Mouse (Mus musculus) limb, embryonic 10.5 days (tissue): Measurements from ENCODE around the gene Zfp819. TPM values are rescaled to one million over a fixed set of nuclear protein-coding genes. Genes with fewer than 3 reads are reported as not detected.

Source experiments
- DNase-seq: peaks from one replicate; pipeline ENCODE4 v3.0.0-alpha.2; 2017; ENCODE audit warnings: low spot score
- H3K27ac ChIP-seq: fragments of 300-500 bp; sonication (generic); 2 replicates; pipeline ENCODE4 v1.5.1; 2016; ENCODE audit warnings: mild to moderate bottlenecking
- H3K27me3 ChIP-seq: fragments of 300-500 bp; sonication (generic); 2 replicates; pipeline ENCODE4 v1.6.1; 2016; ENCODE audit warnings: low read depth, mild to moderate bottlenecking; ENCODE audit not compliant: poor library complexity, severe bottlenecking
- H3K36me3 ChIP-seq: fragments of 300-500 bp; sonication (generic); 2 replicates; pipeline ENCODE4 v1.6.1; 2016; ENCODE audit warnings: mild to moderate bottlenecking, moderate library complexity
- H3K4me1 ChIP-seq: fragments of 300-500 bp; sonication (generic); 2 replicates; pipeline ENCODE4 v1.6.1; 2016
- H3K4me3 ChIP-seq: fragments of 300-500 bp; sonication (generic); 2 replicates; pipeline ENCODE4 v1.5.1; 2016; ENCODE audit warnings: mild to moderate bottlenecking, moderate library complexity
- H3K9me3 ChIP-seq: fragments of 300-500 bp; sonication (generic); replicated peaks from 2 replicates; pipeline ENCODE4 v1.6.1; 2016; ENCODE audit warnings: mild to moderate bottlenecking
- WGBS: fragments of 180-500 bp; shearing (Covaris S2); methylation state at CpG from one replicate; pipeline ENCODE4 v1.1.7; 2016; 5-methylcytosine and 5-hydroxymethylcytosine counted together
- polyA plus RNA-seq: library from polyadenylated mRNA; unstranded; fragments of >200 nt; fragmentation: Nextera tagmentation; extraction: Ambion mirVana; gene quantifications from 2 replicates; pipeline ENCODE4 v1.2.1, GENCODE M21; 2016

Zfp819 gene
- polyA plus RNA-seq, 1 experiment from 2014 or later, result 0.99 TPM

DNA sequence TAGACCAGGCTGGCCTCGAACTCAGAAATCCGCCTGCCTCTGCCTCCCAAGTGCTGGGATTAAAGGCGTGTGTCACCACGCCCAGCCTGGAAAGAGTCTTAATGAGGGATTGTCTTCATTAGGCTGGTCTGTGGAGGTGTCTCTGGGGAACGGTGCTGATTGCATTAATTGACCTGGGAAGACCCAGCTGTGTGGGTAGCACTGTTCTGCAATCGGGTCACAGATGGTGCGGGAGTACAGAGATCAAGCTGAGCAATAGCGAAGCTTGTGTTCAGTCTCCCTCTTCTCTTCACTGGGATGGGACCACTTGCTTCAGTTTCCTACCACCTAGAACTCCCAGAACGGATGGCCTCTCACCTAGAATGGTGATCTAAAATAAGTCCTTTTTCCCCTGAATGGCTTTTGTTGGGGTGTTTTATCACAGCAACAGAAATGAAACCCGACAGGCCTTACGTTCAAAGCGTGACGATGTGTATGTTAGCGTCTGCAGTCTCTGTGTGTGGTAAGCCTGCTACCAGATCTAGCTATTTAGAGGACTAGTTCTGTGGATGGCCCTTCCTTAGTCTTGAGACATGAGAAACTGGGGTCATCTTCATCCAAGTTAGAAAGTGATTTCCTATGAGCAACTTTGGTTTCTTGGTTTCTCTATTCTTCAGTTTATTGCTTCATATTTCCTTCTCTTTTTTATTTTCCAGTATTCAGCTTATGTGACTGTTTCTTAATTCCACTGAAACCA lies 7.0 kb downstream of the Zfp819 start:
- Histone ChIP-seq H3K9me3 (no peaks in the 10 kb centered on the region), H3K27me3 (no peaks in the 10 kb centered on the region), H3K4me3 (no peak overlapping the region), H3K4me1 (no peaks in the 10 kb centered on the region), H3K27ac (no peak overlapping the region), H3K36me3 (no peaks in the 10 kb centered on the region)
- WGBS, result 93% methylated on average over 14 of the region's 14 CpGs
- DNase-seq, result no peak

DNA sequence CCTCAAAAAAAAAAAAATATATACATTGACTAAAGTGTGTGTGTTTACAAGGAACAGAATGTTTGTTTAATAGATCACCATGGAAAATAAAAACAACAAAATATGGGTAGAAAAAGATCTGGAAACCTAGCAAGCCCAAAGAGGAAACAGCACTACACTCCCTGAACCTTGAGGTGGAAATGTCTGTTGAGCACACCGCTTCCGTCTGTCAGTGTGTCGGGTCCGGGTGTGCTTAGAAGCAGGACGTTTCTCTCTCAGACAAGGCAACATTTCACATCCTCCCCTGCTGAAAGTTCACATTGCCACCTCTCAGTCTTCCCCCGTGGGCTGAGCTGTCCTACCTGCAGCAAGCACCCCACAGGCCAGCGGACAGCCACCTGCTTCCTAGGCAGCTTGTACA lies 16.0 kb downstream of the Zfp819 start:
- Histone ChIP-seq H3K36me3 (no peaks in the 10 kb centered on the region), H3K4me3 (no peak overlapping the region), H3K4me1 (peaks cover 4% of the 10 kb centered on the region), H3K27me3 (no peaks in the 10 kb centered on the region), H3K27ac (no peak overlapping the region), H3K9me3 (no peaks in the 10 kb centered on the region)
- no peak for DNase-seq
- 85% methylated on average over 7 of the region's 7 CpGs for WGBS

DNA sequence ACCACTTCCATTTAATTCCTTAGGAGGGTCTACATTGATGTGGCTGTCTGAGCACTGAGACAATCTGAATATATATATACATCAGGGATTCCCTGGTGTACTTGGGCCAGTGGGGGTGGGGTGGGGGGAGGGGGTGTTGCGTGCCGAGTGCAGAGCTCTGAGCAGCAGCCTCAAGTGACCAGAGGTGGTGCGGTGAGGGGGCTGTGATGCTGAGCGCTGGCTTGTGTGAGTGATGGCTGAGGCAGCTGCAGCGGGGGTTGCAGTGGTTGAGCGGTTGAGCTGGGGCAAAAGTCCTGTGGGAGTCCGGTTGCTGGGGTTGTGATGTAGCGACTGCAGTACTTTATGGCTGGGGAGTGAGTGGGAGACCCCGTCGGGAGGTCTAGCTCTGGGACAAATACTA lies 16.9 kb downstream of the Zfp819 start:
- peak; percentile 41 for DNase-seq
- 14% methylated on average over 10 of the region's 10 CpGs for WGBS

DNA sequence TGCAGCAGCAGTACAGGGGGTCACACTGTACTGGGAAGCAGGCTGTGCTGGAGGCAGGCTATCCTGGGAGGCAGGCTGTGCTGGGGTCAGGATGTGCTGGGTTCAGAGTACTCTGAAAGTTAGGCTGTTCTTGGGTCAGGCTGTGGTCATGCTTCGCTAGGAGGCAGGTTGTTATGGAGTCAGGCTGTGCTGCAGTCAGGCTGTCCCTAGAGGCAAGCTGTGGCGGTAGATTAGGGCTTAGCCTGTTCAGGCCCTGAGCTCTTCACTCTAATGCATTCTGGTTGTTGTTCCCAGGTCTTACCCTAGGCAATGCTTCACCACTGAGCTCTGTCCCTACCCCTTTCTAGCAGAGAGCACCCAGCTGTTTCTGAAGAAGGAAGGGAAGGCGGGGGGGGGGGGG lies 18.1 kb downstream of the Zfp819 start:
- no peaks in the 10 kb centered on the region for H3K27me3 ChIP-seq
- H3K4me1 ChIP-seq, result peaks cover 4% of the 10 kb centered on the region
- WGBS, result 65% methylated on average over 3 of the region's 3 CpGs
- no peaks in the 10 kb centered on the region for H3K9me3 ChIP-seq
- DNase-seq, result no peak
- H3K36me3 ChIP-seq, result no peaks in the 10 kb centered on the region
- no peak overlapping the region for H3K4me3 ChIP-seq
- no peak overlapping the region for H3K27ac ChIP-seq

More for the DNA sequence above, 16.9 kb downstream of the Zfp819 start:
- Histone ChIP-seq H3K4me1 (peaks cover 4% of the 10 kb centered on the region), H3K9me3 (no peaks in the 10 kb centered on the region), H3K27me3 (no peaks in the 10 kb centered on the region), H3K36me3 (no peaks in the 10 kb centered on the region), H3K4me3 (no peak overlapping the region), H3K27ac (no peak overlapping the region)

DNA sequence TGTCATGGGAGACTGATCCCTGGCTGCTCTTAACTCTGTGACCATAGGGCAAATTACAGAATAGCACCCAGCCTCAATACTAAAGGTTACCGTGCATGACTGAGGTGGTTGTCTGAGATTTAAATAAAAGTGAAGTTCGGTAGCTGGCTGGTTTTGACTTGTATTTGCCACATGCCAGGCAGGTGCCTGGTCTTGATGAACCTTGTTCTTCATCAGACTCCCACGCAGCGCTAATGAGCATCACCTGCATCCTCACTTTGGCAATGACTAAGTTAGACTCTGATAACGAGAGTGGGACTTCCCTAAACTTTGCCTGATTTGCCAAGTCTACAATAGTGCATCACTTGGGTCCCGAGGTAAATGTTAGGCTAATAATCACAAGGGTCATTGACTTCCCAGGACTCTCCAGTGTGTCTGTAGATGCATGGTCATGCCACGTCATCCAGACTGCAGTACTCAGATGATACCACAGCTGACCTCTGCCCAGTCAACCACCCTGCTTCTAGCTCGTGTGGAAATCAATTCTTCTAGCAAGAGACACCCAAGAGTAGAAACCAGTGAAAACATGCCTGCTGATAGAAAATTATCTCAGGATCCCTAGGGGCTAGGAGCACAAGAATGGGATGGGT lies 18.9 kb downstream of the Zfp819 start:
- WGBS, result 85% methylated on average over 8 of the region's 8 CpGs

DNA sequence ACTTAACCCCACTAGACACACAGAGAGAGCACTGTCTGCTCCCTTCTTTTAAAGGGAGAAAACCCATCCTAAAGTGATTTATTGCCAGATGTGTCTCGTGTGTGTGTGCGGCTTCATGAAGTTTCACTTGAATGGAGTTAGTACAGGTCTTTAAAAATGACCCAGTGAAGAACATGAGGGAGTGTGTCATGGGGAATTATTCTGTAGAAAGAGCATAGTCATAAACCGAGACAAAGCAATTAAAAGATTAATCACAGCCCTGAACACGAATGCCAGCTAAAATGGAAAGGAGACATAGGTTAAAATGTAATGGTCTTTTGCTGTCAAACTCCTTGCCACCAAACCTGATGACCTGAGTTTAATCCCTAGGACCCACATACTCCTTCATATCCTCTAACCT lies 27.0 kb downstream of the Zfp819 start:
- Histone ChIP-seq H3K4me3 (no peak overlapping the region), H3K27me3 (no peaks in the 10 kb centered on the region), H3K36me3 (no peaks in the 10 kb centered on the region), H3K4me1 (no peaks in the 10 kb centered on the region), H3K27ac (no peak overlapping the region), H3K9me3 (no peaks in the 10 kb centered on the region)
- DNase-seq, result no peak
- 85% methylated on average over 4 of the region's 4 CpGs for WGBS

More for the DNA sequence above, 18.9 kb downstream of the Zfp819 start:
- no peak overlapping the region for H3K4me3 ChIP-seq
- no peak overlapping the region for H3K27ac ChIP-seq
- peaks cover 4% of the 10 kb centered on the region for H3K4me1 ChIP-seq
- no peak for DNase-seq
- H3K27me3 ChIP-seq, result no peaks in the 10 kb centered on the region
- no peaks in the 10 kb centered on the region for H3K9me3 ChIP-seq
- H3K36me3 ChIP-seq, result no peaks in the 10 kb centered on the region

DNA sequence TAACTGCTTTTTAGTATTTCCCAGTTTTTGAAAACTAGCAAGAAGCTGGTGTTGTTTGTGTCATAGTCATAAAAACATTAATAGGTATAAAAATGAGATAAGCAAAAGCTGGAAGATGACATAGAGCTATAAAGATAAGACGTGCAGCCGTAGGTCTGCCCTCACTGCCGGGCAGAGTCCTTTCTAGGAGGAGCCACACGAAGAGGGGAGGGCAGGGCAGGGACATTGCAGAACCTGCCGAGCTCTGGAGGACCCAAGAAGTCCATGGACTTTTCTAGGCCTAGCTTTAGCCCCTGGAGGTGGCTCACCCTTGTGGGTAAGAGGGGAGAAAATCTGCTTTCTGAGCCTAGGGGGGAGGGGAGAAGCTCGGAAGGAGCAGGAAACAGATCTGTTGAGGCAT lies 27.5 kb downstream of the Zfp819 start, which contains the start of gene Ceacam18:
Ceacam18 (plus strand) TSS at position 208 of the 400 bp plus-strand sequence.
- WGBS, result 79% methylated on average over 6 of the region's 6 CpGs
- DNase-seq, result no peak
- no peak within 1 kb of the TSS for H3K27ac ChIP-seq
- no peaks in the 10 kb centered on the region for H3K27me3 ChIP-seq
- H3K4me3 ChIP-seq, result no peak within 1 kb of the TSS
- no peaks in the 10 kb centered on the region for H3K4me1 ChIP-seq
- no peaks in the 10 kb centered on the region for H3K36me3 ChIP-seq
- H3K9me3 ChIP-seq, result no peaks in the 10 kb centered on the region

DNA sequence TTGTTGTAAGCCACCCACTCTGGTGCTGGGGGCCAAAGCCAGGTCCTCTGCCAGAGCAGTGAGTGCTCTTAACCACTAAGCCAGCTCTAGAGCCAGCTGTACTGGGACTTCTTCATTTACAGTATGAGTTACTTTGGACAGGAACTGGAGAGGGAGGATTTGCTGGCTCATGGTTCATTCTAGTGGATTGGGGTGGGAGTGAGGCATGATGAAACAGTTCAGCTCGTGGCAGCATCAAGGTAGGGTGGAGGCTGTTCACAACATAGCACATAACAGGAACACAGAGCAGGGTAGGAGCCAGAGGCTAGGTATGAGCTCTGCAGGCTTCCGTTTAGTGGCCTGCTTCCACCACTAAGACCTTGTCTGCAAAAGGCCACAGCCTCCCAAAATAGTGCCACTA lies 29.2 kb downstream of the Zfp819 start:
- no peaks in the 10 kb centered on the region for H3K36me3 ChIP-seq
- H3K27ac ChIP-seq, result no peak overlapping the region
- H3K4me3 ChIP-seq, result no peak overlapping the region
- 70% methylated on average over 2 of the region's 2 CpGs for WGBS
- H3K9me3 ChIP-seq, result no peaks in the 10 kb centered on the region
- no peaks in the 10 kb centered on the region for H3K4me1 ChIP-seq
- no peak for DNase-seq
- H3K27me3 ChIP-seq, result no peaks in the 10 kb centered on the region

DNA sequence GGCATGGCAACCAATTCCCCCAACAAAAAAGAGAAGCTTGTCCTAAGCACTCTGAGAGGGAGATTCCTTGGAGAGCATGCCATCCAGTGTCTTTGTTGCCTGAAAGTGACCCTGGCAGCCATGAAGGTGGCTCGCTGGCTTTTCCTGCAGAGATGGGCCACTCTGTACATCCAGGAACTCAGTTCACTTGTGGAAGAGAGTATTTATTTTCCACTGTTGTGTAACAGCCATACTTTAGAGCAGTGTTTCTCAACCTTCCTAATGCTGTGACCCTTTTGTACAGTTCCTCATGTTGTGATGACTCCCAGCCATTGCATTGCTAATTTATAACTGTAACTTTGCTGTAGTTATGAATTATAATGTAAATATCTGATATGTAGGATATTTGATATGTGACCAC lies 30.1 kb downstream of the Zfp819 start:
- no peaks in the 10 kb centered on the region for H3K27me3 ChIP-seq
- no peaks in the 10 kb centered on the region for H3K36me3 ChIP-seq
- WGBS, result 85% methylated on average over 1 of the region's 1 CpGs
- no peak overlapping the region for H3K27ac ChIP-seq
- no peak for DNase-seq
- no peaks in the 10 kb centered on the region for H3K9me3 ChIP-seq
- no peaks in the 10 kb centered on the region for H3K4me1 ChIP-seq
- H3K4me3 ChIP-seq, result no peak overlapping the region

DNA sequence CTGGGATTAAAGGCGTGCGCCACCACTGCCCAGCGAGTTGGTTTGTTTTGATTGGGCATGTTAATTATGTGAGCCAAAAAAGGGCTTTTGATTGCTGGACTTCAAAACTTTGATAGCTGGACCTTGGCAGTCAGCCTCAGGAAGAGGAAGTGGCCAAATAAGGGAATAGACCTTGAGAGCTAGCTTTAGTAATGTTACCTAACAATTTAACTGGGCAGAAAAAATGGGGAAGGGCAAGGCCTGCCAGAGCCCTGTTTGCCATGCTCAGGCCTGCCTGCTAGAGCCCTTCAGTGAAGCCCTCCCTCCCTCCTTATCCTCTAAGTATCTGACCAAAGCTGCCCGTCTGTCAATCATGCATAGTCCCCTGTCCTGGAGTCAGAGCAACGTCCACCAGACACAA lies 35.6 kb downstream of the Zfp819 start:
- no peaks in the 10 kb centered on the region for H3K27me3 ChIP-seq
- WGBS, result 88% methylated on average over 5 of the region's 5 CpGs

DNA sequence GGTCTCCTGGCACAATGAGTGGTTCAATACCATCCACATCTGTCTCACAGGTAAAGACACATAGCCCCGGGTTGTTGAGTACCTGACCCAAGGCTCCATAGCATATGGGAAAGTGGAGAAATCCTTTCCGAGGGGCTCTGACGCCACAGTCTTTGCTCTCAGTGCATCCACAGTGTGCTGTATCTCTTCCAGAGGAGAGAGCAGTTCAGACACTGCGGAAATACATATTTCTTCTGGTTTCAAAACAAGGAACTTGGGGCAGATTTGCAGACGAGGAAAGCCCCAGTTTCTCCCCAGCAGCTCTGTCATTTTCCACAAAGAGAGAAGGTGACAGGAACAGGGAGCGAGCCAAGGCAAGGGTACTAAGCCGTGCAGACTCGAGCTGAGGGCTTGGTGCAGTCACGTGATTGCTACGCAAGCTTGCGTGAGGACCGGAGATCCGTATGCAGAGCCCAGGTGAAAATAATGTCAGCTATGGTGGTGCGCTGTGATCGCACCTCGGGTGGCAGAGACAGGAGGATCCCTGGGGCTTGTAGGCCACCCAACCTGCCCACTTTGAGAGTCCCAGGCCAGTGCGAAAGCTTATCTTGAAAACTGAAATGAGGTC lies 36.2 kb downstream of the Zfp819 start:
- Histone ChIP-seq H3K4me3 (no peak overlapping the region), H3K9me3 (no peaks in the 10 kb centered on the region), H3K4me1 (no peaks in the 10 kb centered on the region), H3K27ac (no peak overlapping the region), H3K36me3 (no peaks in the 10 kb centered on the region), H3K27me3 (no peaks in the 10 kb centered on the region)
- WGBS, result 88% methylated on average over 17 of the region's 17 CpGs
- DNase-seq, result no peak

More for the DNA sequence above, 35.6 kb downstream of the Zfp819 start:
- Histone ChIP-seq H3K36me3 (no peaks in the 10 kb centered on the region), H3K27ac (no peak overlapping the region), H3K9me3 (no peaks in the 10 kb centered on the region), H3K4me3 (no peak overlapping the region), H3K4me1 (no peaks in the 10 kb centered on the region)
- no peak for DNase-seq

DNA sequence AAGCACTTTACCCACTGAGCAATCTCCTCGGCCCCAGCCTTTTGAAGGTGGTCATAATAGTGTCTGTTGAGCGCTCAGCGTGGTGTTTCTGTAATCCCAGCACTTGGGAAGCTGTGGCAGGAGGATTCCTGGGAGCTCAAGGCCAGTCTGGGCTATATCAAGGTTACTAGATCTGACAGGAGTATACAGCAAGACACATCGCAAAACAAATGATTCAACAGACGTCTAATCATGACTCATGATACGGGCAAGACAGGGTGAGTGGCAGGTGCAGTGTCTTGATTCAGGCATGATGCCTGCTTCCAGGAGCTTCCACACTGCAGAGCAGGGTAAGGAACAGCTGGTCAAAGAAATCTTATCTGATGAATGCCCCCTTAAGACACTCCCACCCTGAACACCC lies 45.7 kb downstream of the Zfp819 start:
- 0 out of 2 replicates have a peak, but pooled peaks cover 2% of the 10 kb centered on the region for H3K9me3 ChIP-seq
- no peak overlapping the region for H3K27ac ChIP-seq
- H3K4me1 ChIP-seq, result no peaks in the 10 kb centered on the region
- no peaks in the 10 kb centered on the region for H3K36me3 ChIP-seq
- no peak for DNase-seq
- no peak overlapping the region for H3K4me3 ChIP-seq
- H3K27me3 ChIP-seq, result no peaks in the 10 kb centered on the region
- 91% methylated on average over 6 of the region's 6 CpGs for WGBS

DNA sequence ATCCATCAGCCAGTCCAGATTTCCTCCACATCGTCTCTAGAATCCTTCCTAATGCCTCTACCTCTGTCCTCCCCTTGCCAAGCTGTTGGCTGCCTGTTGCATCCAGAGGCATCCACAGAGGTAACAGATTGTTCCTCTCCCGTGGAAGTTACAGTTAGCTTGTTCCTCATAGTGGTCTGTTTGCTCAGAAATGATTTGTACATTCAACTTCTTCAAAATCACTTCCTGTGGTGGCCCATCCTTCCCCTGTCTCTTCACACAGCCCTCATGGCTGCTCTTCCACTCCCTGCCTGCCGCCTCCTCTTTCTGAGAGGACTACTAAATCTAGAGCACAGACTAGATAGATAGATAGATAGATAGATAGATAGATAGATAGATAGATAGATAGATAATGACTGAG lies 47.5 kb downstream of the Zfp819 start:
- Histone ChIP-seq H3K9me3 (0 out of 2 replicates have a peak, but pooled peaks cover 2% of the 10 kb centered on the region), H3K27ac (no peak overlapping the region), H3K36me3 (no peaks in the 10 kb centered on the region), H3K27me3 (no peaks in the 10 kb centered on the region), H3K4me1 (no peaks in the 10 kb centered on the region), H3K4me3 (no peak overlapping the region)
- DNase-seq, result no peak
- WGBS, result 84% methylated on average over 3 of the region's 3 CpGs
